Mouse (Mus musculus) midbrain, embryonic 11.5 days (tissue): ENCODE results near the gene Sgf29. TPM values are rescaled to one million over a fixed set of nuclear protein-coding genes. Genes with fewer than 3 reads are reported as not detected.
"Not testable (repeated sequence)": the region's sequence is repeated elsewhere in the genome, so short reads cannot be mapped to it uniquely, and the experiment has no call there.

Experiments used
- ATAC-seq: fragments of 200-750 bp; cut with Nextera tagmentation; 2 replicates; pipeline ENCODE4 v1.8.0; 2017; ENCODE audit warnings: moderate TSS enrichment, moderate library complexity; ENCODE audit not compliant: low FRiP score
- DNase-seq: peaks from one replicate; pipeline ENCODE4 v3.0.0; 2015; ENCODE audit warnings: low spot score; ENCODE audit errors: missing footprints
- H3K27ac ChIP-seq: fragments of 300-500 bp; sonication (generic); 2 replicates; pipeline ENCODE4 v1.5.1; 2014; ENCODE audit warnings: low read depth, low read length
- H3K27me3 ChIP-seq: fragments of 300-500 bp; sonication (generic); 2 replicates; pipeline ENCODE4 v1.6.1; 2014; ENCODE audit warnings: mild to moderate bottlenecking, low read length, moderate library complexity, mixed read lengths; ENCODE audit not compliant: control insufficient read depth, insufficient read depth
- H3K36me3 ChIP-seq: fragments of 300-500 bp; sonication (generic); 2 replicates; pipeline ENCODE4 v1.6.1; 2014; ENCODE audit warnings: mild to moderate bottlenecking, low read length, moderate library complexity, mixed read lengths; ENCODE audit not compliant: control insufficient read depth, insufficient read depth
- H3K4me1 ChIP-seq: fragments of 300-500 bp; sonication (generic); 2 replicates; pipeline ENCODE4 v1.6.1; 2014; ENCODE audit warnings: low read length; ENCODE audit not compliant: control insufficient read depth, insufficient read depth
- H3K4me2 ChIP-seq: fragments of 300-500 bp; sonication (generic); 2 replicates; pipeline ENCODE4 v1.6.1; 2014; ENCODE audit warnings: mild to moderate bottlenecking, moderate library complexity
- H3K4me3 ChIP-seq: fragments of 300-500 bp; sonication (generic); 2 replicates; pipeline ENCODE4 v1.5.1; 2014; ENCODE audit warnings: low read depth, low read length
- H3K9ac ChIP-seq: fragments of 300-500 bp; sonication (generic); 2 replicates; pipeline ENCODE4 v1.6.1; 2014; ENCODE audit warnings: low read length
- H3K9me3 ChIP-seq: fragments of 300-500 bp; sonication (generic); 2 replicates; pipeline ENCODE4 v1.6.1; 2016; ENCODE audit warnings: low read length; ENCODE audit not compliant: control insufficient read depth
- WGBS: fragments of 180-500 bp; shearing (Covaris S2); extraction: QIAGEN DNeasy Blood & Tissue Kit; methylation state at CpG from one replicate; pipeline ENCODE4 v1.1.7; 2014; 5-methylcytosine and 5-hydroxymethylcytosine counted together
- polyA plus RNA-seq: library from polyadenylated mRNA; unstranded; fragments of >200 nt; fragmentation: Nextera tagmentation; extraction: Ambion mirVana; gene quantifications from 2 replicates; pipeline ENCODE4 v1.2.1, GENCODE M21; 2014

Sgf29 gene
- polyA plus RNA-seq, 1 experiment from 2014 or later, result 49.4 TPM

- no peak overlapping the region for H3K9ac ChIP-seq
- no peak for DNase-seq
- H3K27ac ChIP-seq, result no peak overlapping the region
- H3K27me3 ChIP-seq, result no peaks in the 10 kb centered on the region
- 0 out of 2 replicates have a peak, but pooled peaks cover 3% of the 10 kb centered on the region for H3K36me3 ChIP-seq
- 96% methylated on average over 3 of the region's 3 CpGs for WGBS
- no peaks in the 10 kb centered on the region for H3K4me1 ChIP-seq
- H3K9me3 ChIP-seq, result no peaks in the 10 kb centered on the region
- no peak overlapping the region for H3K4me2 ChIP-seq
- ATAC-seq, result no peak
- H3K4me3 ChIP-seq, result no peak overlapping the region
Observed at GRCm38 (mm10) chr7:126670152-126670551, 21.0 kb downstream of the Sgf29 start.

GRCm38 (mm10) chr7:126672111-126672510 is 23.0 kb downstream of the Sgf29 start:
- Histone ChIP-seq H3K36me3 (0 out of 2 replicates have a peak, but pooled peaks cover 3% of the 10 kb centered on the region), H3K4me2 (no peak overlapping the region), H3K9ac (no peak overlapping the region), H3K4me3 (no peak overlapping the region), H3K27ac (no peak overlapping the region), H3K9me3 (no peaks in the 10 kb centered on the region), H3K4me1 (no peaks in the 10 kb centered on the region), H3K27me3 (no peaks in the 10 kb centered on the region)
- DNase-seq (no peak), ATAC-seq (no peak)
- 94% methylated on average over 9 of the region's 9 CpGs for WGBS

- Histone ChIP-seq H3K4me2 (no peak overlapping the region), H3K27ac (no peak overlapping the region), H3K4me1 (no peaks in the 10 kb centered on the region), H3K9ac (no peak overlapping the region), H3K9me3 (no peaks in the 10 kb centered on the region), H3K27me3 (no peaks in the 10 kb centered on the region), H3K4me3 (no peak overlapping the region), H3K36me3 (0 out of 2 replicates have a peak, but pooled peaks cover 3% of the 10 kb centered on the region)
- DNase-seq (no peak), ATAC-seq (no peak)
- WGBS, result 91% methylated on average over 8 of the region's 8 CpGs
Observed at GRCm38 (mm10) chr7:126675104-126675503, 26.0 kb downstream of the Sgf29 start.

- DNase-seq (no peak), ATAC-seq (no peak)
- 81% methylated on average over 1 of the region's 1 CpGs for WGBS
- H3K27ac ChIP-seq, result no peak within 1 kb of the TSS
- no peaks in the 10 kb centered on the region for H3K27me3 ChIP-seq
- no peaks in the 10 kb centered on the region for H3K9me3 ChIP-seq
- H3K4me2 ChIP-seq, result no peak within 1 kb of the TSS
- H3K36me3 ChIP-seq, result 0 out of 2 replicates have a peak, but pooled peaks cover 3% of the 10 kb centered on the region
- H3K4me1 ChIP-seq, result no peaks in the 10 kb centered on the region
- no peak within 1 kb of the TSS for H3K4me3 ChIP-seq
- H3K9ac ChIP-seq, result no peak within 1 kb of the TSS
Observed at GRCm38 (mm10) chr7:126676207-126676606, 27.1 kb downstream of the Sgf29 start, which contains the start of gene Sult1a1. TSS of gene Sult1a1 (minus strand) at chr7:126676432.

- H3K4me3 ChIP-seq, result no peak overlapping the region
- no peak overlapping the region for H3K4me2 ChIP-seq
- H3K36me3 ChIP-seq, result 0 out of 2 replicates have a peak, but pooled peaks cover 3% of the 10 kb centered on the region
- no peaks in the 10 kb centered on the region for H3K27me3 ChIP-seq
- no peaks in the 10 kb centered on the region for H3K9me3 ChIP-seq
- 76% methylated on average over 4 of the region's 4 CpGs for WGBS
- no peak for DNase-seq
- H3K27ac ChIP-seq, result no peak overlapping the region
- ATAC-seq, result no peak
- H3K9ac ChIP-seq, result no peak overlapping the region
- no peaks in the 10 kb centered on the region for H3K4me1 ChIP-seq
Observed at GRCm38 (mm10) chr7:126676631-126677220, 27.6 kb downstream of the Sgf29 start.

- no peak for DNase-seq
- no peaks in the 10 kb centered on the region for H3K9me3 ChIP-seq
- H3K4me3 ChIP-seq, result no peak overlapping the region
- WGBS, result 87% methylated on average over 8 of the region's 8 CpGs
- no peak for ATAC-seq
- no peaks in the 10 kb centered on the region for H3K27me3 ChIP-seq
- H3K36me3 ChIP-seq, result no peaks in the 10 kb centered on the region
- H3K9ac ChIP-seq, result no peak overlapping the region
- no peaks in the 10 kb centered on the region for H3K4me1 ChIP-seq
- H3K4me2 ChIP-seq, result no peak overlapping the region
- H3K27ac ChIP-seq, result no peak overlapping the region
Observed at GRCm38 (mm10) chr7:126678545-126679341, 29.6 kb downstream of the Sgf29 start.

- DNase-seq (no peak), ATAC-seq (no peak)
- no peak overlapping the region for H3K4me2 ChIP-seq
- H3K36me3 ChIP-seq, result no peaks in the 10 kb centered on the region
- H3K4me1 ChIP-seq, result no peaks in the 10 kb centered on the region
- WGBS, result 91% methylated on average over 5 of the region's 5 CpGs
- H3K27me3 ChIP-seq, result no peaks in the 10 kb centered on the region
- H3K9me3 ChIP-seq, result no peaks in the 10 kb centered on the region
- no peak overlapping the region for H3K4me3 ChIP-seq
- H3K27ac ChIP-seq, result no peak overlapping the region
- H3K9ac ChIP-seq, result no peak overlapping the region
Observed at GRCm38 (mm10) chr7:126679683-126680082, 30.6 kb downstream of the Sgf29 start.

- H3K4me3 ChIP-seq, result no peak overlapping the region
- H3K9ac ChIP-seq, result no peak overlapping the region
- H3K4me1 ChIP-seq, result no peaks in the 10 kb centered on the region
- H3K27ac ChIP-seq, result no peak overlapping the region
- no peaks in the 10 kb centered on the region for H3K36me3 ChIP-seq
- no peaks in the 10 kb centered on the region for H3K9me3 ChIP-seq
- no peak for ATAC-seq
- no peaks in the 10 kb centered on the region for H3K27me3 ChIP-seq
- no peak for DNase-seq
- H3K4me2 ChIP-seq, result no peak overlapping the region
- WGBS, result 95% methylated on average over 5 of the region's 5 CpGs
Observed at GRCm38 (mm10) chr7:126681221-126681620, 32.1 kb downstream of the Sgf29 start.

GRCm38 (mm10) chr7:126688156-126688555 is 39.0 kb downstream of the Sgf29 start:
- WGBS, result 79% methylated on average over 4 of the region's 4 CpGs

More at GRCm38 (mm10) chr7:126688156-126688555, 39.0 kb downstream of the Sgf29 start:
- H3K36me3 ChIP-seq, H3K27me3 ChIP-seq, DNase-seq, H3K4me2 ChIP-seq, H3K27ac ChIP-seq, H3K4me1 ChIP-seq, H3K9ac ChIP-seq, ATAC-seq, H3K9me3 ChIP-seq, H3K4me3 ChIP-seq: not testable (repeated sequence)
